Mouse (Mus musculus) stomach, postnatal 0 days (tissue): ENCODE results near the gene Gm49361.

Experiments used
- CTCF ChIP-seq: IDR thresholded peaks from 2 replicates; pipeline ENCODE4 v1.5.1; 2016; ENCODE audit warnings: antibody characterized with exemption, low read depth, mild to moderate bottlenecking, moderate library complexity
- EP300 ChIP-seq: optimal IDR thresholded peaks from 2 replicates; pipeline ENCODE3; 2016; ENCODE audit warnings: antibody characterized with exemption

DNA sequence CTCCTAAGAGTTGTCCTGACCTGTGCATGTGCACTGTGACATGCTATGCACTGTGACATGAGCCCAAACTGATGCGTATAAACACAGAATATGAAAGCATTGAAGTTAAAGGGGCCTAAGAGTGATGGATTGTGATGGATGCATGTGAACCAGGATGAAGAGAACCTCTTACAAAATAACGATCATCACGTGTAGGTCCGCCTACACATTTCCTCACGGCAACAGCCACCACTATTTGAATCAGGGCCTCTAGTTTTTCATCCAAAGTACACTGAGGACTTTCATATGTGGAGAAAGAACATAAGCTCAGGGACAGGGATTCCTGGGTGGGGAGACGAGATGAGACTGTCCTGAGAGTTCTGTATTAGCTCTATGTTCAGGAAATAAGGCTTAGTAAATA is 34.8 kb downstream of the Gm49361 start:
- no peak for TF ChIP-seq CTCF
- no peak for TF ChIP-seq EP300
